Mouse (Mus musculus): ENCODE measurements around the gene Nt5c2.

GRCm38 (mm10) chr19:46964353-46964752, 50.6 kb downstream of the Nt5c2 start:
- TF ChIP-seq CTCF (IDR thresholded peaks at IDR 0.05; ENCODE audit: insufficient read depth, low read length) (no peak), POLR2A (IDR thresholded peaks at IDR 0.05; ENCODE audit: borderline replicate concordance, extremely low read depth, low read depth, low read length) (no peak)

All from lung, adult 2 months (tissue).